Mouse (Mus musculus) gastrocnemius, adult 8-10 months (tissue): ENCODE data around the gene Nisch. TPM values are rescaled to one million over a fixed set of nuclear protein-coding genes. Genes with fewer than 3 reads are reported as not detected.

Experiments used
- DNase-seq, 2 experiments: peaks; one replicate each; pipeline ENCODE4 v3.0.0; 2022; ENCODE audit warnings: low spot score in 2 of 2
- total RNA-seq, 4 experiments: library from RNA; stranded (reverse); gene quantifications; 2 replicates each; pipeline ENCODE4 v1.2.4; 2022

Gene Nisch
- total RNA-seq, 4 experiments from 2014 or later: 49.1 to 60.3 (median 53.8) TPM

DNA sequence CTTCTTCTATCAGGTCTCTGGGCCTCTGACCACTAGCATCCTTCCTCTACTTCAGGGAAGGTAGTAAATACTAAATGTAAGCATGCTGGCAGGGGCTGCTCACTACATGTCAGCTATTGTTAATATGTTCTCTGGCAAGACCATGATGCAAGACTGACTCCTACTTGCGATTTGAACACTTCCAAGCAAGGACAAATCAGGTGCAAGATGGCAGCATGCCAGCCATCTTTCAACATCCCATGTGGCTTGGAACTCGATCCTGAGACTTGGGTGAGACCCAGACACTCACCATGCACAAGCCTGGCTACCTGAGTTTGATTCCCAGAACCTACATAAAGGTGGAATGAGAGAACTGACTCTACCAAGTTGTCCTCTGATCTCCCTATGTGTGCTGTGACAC is 24.8 kb downstream of the Nisch start:
- no peak for DNase-seq

DNA sequence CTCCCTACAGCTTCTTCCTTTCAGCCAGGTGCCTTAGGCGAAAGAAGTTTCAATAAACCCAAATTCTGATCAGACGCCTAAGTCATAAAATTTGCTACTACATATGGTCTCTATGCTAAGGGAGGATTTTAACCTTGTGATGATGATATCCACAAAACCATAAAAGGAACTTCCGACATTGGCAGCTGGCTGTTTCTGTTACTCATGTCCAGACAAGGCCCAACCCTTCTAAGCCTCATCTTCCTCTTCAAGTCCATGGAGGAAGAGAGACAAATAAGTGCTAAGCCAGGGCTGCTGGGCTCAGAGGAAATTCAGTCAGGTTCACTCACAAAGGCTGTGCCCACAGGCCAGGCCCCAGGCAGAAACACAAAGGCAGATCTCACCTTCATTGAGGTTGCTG is 27.4 kb downstream of the Nisch start:
- no peak for DNase-seq

DNA sequence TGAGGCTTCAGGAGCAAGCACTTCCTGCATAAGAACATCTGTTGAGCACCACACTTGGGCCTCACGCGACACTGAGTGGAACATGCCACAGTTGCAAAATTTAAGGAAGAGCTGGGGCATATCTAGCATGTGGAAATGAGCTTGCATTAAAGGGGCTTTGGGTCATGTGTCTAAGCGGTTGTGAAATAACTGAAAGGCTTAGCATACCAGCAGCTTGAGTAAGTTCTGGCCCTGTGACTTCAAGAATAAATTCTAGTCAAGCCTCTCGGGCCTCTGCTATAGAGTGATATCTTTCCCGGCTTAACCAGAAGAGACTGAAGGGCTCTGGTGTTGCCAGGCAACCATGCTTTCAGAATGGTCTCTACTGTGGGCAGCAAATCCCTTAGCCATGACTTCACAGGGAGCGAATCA is 28.0 kb downstream of the Nisch start:
- no peak for DNase-seq

DNA sequence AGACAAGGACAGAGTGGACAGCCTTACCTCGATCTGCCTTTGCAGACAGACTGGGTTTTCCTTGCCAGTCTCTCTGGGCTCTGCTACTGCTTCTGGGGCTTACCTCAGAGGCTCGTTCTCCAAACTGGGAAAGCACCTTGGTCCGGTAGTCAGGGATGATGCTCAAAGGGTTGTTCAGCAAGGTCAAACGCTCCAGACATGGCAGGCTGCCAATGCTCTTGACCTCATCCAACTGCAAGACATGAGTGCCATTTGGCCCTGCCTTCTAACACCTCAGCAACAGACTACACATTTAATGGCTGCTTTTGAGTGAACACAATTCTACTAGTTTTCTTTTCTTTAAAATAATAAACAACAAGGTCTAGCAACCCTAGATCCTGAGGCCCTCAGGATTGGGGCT is 30.1 kb downstream of the Nisch start:
- DNase-seq: no peak

DNA sequence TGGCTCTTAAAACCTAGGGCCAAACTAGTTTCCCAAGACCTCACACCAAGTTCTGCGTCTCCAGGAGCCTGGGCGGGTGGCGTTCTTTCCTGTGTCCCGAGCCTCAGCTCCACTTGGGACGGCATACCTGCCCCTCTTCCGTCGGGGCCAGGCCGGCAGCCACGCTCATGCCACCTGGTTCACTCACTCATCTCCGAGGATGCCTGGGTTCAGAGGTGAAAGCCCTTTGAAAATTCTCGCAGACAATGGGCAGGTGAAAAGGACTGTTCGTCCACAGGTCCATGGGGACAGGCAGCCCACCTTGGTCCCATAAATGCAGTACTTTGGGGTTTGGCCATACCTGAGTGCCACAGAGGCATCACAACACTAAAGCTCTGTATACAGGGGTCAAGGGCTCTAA is 32.6 kb downstream of the Nisch start:
- DNase-seq: no peak

DNA sequence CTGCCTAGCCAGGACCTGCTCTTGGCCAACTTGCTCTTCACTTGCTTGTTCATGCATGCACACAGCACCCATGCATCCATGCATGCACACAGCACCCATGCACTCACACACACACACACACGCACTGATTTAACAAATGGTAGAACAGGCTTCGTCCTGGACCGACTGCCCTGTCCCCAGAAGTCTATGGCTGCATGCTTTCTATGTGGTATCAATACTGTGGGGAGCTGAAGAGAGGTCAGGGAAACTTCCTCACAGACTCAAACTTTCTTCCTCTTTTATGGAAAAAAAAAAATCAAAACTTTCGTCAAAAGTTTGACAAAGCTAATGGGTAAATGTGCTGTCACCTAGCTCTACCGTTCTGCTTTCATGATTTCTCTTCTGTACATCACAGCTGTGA is 33.2 kb downstream of the Nisch start:
- DNase-seq: no peak

DNA sequence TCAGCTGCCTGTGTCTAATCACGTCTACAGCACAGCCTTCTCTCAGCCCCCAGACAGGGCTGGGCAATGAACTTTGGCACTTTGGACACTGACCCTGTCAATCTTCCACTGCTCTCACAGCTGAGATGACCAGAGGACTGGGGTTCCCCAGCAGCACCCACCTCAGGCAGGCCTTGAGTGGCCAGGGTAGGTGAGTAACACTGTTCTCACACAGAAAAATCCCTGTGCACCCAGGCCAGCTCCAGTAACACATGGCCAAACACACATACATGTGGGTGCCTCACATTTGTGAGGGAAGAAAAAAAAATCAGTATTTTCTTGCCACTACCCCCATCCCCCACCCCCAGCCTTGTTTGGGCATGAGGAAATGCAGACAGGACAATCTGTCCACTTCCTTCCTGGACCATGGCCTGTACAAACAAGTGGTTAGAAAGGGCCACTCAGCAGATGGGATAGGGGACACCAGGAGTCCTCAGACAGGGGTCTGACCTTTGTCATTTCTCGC is 33.9 kb downstream of the Nisch start:
- DNase-seq: no peak

DNA sequence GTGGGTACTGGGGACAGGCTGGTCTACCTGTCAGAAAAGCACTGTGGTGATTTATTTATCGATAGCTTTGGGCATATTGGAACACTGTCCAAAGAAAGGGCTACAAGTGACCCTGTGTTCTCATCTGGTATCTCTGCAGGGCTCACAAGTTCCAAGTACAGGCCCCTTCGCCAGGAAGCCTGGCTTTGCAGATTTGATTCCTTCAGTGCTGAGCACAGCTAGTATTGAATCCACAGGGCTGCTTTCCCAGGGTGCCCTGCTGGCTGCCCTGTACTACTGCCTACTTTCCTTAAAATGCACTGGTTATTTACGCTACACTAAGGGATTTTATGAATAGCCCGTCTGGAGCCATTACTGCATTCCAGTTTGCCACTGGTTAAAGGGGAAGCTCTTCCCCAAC is 35.2 kb downstream of the Nisch start:
- DNase-seq: no peak

DNA sequence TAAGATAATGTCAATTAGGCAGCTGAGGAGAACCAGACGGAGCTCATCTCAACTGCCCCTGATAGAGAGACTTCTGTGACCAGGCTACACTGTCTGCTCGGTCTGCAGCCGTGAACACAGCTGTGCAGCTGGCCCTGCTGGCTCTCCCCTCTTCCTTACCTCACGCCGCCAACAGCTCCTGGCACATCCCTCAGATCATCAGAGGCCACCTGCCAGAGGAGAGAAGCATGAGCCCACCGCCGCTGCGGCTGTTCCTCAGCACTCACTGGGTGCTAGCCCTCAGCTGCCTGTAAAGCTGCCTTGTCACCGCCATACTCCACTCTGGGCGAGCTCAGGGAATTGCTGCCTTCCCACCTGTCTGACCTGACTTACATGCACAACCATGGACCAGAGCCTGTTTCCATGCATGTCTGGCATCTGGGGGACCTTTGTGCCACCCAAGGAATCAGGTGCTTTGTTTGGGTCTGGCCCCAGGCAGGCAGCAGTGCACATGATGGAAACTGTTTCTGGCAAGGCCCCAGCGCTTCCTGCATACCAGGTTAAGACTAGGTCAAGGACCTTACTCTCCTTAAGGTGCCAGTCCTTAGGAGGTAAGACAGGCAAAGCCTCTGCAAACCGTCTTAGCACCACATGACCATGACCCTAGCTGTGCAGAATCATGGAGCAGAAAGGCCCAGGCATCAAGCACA is 36.9 kb downstream of the Nisch start:
- peak in 1 of 2 experiments; percentile 59 for DNase-seq

DNA sequence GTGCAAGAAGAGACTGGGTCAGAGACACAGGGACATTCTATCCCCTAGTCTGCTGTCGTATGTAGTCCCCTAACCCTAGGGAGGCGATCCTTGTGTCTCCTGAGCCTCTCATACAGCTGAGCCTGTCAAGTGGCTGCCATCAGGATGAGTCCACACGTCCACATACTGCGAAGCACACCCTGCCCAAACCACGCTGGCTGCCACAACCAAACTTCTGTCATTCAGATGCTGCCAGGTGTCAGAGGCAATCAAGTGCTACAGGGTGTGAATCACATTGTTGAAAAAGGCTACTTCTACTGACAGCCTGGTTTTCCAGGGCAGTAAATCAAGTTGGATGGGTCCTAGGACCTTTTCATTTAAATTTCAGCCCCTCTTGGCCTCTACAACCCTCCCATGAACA is 39.0 kb downstream of the Nisch start:
- no peak for DNase-seq

DNA sequence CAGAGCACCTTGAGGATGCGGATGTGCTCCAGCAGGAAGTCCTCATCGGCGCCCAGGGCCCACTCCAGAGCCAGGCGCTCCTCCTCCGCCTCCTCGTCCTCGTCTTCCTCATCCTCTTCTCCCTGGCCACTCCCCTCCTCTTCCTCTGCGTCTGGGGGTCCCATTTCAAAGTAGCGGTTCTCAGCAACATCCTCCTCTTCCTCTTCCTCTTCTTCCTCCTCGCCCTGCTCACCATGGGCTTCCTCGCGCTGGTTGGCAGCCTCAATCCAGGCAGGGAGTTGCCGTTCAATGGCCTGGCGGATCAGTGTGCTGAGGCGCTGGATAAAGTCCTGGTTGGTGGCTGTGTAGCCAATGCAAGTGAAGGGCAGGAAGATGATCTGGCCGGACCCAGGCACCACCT is 39.5 kb downstream of the Nisch start:
- DNase-seq: no peak

DNA sequence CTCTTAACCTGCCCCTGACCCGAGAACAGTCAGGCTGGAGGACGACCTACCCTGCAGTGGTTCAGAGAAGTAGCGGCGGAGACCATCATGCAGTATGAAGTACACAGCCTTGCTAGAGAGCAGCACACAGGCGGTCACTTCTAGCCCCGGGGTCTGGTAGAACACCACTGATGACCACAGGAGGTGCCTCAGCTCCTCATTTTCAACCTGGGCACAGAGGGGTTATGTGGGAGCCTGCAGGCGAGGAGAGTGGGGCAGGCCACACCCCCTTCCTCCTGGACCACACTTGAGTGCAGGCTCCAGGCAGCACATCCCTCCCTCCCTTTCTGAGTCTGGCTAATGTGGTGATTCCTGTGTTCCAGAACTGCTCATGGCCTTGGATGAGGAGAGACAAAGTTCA is 43.2 kb downstream of the Nisch start:
- DNase-seq: no peak

DNA sequence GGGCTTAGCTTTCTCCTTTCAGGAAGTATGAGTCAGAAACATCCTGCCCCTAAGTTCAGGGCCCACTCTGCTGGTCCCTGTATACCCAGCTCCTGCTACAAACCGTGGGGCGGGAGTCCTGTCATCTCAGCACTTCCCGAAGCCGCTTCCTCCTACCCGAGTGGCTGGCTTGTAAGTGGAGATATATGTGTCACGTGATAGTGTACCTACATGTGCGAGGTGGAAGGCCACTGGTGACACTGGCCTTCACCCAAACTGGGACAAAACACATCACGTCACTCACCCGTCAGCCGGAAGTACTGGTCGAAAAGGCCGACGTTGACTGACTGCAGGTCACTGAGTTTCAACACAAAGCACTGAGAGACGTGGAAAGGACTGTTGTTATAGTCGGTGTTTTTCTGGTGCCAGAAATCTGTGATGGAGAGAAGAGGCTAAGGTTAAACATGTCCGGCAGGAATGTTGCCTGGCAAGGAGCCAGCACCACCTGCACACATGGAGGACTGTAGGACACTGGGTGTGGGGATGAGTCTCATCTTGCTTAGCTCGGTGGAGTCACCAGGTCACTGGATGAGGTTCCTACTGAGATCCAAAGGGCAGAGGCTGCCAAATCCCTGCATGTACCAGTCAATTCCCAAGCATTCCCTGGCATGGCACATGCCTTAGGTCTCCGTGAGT is 43.8 kb downstream of the Nisch start:
- DNase-seq: no peak

DNA sequence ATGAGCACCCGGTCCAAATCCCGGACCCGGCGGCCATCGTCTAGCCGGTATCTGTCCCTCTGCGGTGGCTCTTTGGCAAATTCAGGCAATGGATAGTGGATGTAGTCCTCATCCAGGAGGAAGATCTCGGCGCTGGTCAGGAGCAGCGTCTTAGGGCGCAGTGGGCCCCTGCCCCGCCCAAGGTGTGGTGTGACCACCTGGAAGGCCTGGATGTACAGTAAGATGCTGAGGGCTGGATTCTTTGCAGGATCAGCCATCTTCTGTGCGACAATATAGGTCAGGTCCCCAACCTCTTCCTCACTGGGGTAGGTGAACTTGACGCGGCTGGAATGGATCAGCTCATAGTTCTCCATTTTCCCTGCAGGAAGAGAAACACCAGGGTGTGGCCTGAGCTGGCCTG is 44.9 kb downstream of the Nisch start:
- DNase-seq: no peak

DNA sequence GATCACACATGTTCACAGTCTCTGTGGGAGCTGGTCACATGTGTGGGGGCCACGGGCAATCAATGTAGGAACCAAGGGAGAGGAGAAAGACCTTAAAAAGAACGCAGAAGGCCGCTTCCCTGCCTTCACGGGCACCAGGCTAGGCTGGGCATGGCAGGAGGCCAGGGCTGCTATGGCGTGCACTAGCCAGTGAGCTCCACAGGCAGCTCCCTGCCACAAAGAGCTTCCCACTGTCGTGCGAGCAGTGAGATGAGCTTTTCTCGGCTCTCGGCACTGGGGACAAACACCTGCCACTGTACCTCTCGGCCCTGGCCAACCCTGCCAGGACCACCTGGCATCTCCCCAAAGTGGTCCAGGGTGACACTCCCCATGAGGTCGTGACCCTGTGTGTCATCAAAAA is 45.4 kb downstream of the Nisch start:
- no peak for DNase-seq

DNA sequence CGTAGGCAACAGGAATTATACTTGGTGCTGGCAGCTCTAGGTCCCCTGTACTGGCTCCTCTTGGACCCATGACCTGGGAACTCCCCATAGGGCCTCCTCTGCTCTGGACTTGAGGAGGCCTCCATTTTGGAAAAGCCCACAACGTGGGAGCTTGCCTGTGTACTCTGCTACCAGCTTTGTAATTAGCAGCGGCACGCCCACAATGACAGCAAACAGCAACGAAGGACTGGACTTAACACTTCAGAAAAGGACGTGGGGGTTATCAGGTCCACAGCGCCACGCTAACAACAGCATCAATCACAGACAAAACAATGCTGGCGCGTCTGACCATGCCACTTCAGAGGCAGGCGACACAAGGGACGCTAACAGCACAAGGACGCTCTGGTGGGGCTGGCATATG is 45.8 kb downstream of the Nisch start:
- DNase-seq: no peak

DNA sequence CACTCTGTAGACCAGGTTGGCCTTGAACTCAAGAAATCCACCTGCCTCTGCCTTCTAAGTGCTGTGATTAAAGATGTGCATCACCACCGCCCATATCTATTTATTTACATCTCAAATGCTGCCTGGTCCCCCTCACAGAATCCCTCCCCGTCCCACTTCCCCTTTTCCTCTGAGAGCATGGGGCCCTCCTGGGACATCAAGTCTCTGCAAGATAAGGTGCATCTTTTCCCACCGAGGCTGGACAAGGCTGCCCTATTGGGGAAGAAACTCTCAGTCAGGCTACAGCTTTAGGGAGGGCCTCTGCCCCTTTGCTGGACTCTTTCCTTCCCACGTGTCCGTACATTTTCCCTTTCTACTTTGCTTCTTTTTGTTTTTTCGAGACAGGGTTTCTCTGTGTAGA is 47.2 kb downstream of the Nisch start:
- no peak for DNase-seq

DNA sequence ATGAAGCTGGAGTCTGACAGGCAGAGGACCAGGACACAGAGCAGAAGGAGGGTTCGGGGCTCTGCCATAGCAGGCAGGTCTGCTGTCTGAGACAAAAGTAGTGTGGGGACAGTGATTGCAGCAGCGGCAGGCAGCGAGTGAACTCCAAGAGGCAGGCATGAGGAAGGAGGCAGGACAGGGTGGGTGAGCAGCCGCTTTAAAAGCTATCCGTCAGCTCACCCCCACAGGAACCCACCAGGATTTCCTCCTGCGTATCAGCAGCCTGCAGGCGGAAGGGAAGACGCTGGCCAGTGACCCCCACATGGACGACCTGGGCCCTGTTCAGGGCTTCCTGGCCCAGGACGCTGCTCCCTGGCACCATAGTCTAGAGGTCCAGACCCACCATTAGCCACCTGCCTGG is 48.3 kb downstream of the Nisch start, which contains the start of gene Stab1:
TSS of gene Stab1 (minus strand) at position 217 of the 400 bp plus-strand sequence.
- DNase-seq: no peak

DNA sequence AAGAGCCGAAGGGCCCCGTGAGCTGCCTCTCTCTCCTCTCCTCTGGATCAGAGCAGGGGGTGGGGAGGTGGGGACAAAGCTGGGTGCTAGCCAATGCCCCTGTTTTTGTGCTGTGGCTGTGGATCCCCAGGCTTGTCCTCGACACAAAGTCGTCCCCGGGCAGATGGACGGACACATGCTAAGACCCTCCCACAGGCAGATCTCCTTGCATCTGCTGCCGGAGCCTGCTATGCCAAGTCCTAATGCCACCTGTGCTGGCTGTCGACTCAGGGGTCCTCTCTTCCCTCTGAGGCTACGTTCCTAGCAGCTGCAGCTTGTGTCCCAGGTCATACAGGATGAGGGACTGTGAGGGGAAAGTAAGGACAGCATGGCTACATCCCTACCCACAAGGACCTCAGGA is 49.9 kb downstream of the Nisch start:
- DNase-seq: no peak

DNA sequence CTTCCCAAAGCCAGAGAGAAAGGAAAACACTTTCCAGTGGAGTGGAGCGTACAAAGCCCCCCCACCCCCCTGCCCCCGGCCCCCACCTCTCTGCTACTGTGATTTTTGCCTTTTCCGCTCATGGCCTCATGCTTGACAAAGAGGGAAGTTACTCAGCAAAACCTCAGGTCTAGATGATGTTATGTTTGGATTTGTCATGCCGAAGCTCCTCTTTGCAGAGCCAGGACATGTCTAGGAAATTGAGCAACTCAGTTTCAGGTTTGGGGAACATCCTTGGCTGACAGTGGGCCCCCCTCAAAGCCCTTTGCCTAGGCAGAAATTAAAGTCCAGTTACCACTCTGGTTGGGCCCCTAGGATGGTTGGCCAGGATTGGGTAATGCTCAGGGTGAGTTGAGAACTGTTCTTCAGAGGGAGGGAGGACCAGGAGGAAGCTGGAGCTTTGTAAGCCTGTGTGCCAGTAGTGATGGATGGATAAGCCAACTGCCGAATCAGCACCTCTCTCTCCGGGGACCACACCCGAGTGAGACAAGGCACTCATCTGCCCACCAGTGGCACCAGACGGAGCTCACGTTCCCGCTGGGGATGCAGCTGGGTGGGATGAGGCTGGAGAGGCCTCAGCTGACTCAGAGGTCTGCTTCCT is 50.6 kb downstream of the Nisch start:
- DNase-seq: no peak

DNA sequence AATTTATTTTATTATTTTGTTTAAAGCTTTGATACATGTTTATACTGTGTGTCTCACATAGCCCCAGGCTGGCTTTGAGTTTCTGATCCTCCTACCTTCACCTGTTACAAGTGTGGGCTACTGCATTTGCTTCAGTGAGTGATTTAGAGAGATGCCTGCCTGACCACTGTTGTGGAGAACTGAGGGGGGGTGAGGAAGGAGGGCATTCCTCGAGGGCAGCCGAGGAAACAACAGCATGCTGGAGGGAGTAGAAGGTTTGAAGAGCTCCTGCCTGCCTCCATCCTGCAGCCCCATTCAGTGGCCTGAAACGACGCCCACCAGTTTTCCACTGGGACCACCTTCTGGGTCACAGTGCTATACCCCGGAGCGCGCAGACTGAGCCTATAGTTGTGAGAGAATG is 51.3 kb downstream of the Nisch start:
- DNase-seq: no peak

DNA sequence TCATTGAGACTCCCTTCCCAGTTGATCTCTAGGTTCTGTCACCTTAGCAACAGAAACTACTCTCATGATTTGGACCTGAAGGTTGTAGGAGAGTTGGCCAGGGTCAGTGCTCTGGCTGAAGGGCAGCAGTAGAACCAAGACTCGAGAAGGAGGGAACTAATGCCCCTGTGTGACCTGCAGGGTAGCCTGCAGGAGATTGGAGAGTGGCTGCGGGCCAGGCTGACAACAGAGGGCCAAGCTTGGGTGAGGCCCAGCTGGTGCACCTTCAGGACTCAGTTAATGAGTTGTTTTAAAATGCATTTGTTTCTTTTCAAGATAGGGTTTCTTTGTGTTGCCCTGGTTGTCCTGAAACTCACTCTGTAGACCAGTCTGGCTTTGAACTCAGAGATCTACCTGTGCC is 51.7 kb downstream of the Nisch start:
- no peak for DNase-seq

DNA sequence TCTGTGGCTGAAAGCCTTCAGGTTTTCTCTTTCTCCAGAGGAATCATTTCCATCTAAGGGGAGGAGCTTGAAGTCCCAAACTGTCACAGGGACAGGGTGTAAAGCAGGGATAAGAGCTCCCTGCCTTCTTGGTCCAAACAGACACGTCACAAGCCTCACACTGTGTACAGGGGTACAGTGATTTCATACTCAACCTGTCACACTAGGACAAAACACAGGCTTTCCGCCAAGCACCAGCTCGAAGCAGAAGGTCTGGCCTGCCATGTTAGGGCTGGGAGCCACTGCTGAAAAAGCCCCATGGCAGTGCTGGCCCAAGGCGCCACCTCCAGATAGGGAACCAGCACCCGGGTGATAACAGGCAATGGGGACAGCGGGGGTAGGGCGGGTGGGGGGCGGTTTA is 52.7 kb downstream of the Nisch start:
- no peak for DNase-seq
